Mouse (Mus musculus) liver (tissue): Measurements from ENCODE around the gene Clcn1.

ENCODE experiments used
- DNase-seq: peaks from one replicate; pipeline ENCODE4 v3.0.0-alpha.2; 2020; ENCODE audit warnings: mixed read lengths

Clcn1 gene

DNA sequence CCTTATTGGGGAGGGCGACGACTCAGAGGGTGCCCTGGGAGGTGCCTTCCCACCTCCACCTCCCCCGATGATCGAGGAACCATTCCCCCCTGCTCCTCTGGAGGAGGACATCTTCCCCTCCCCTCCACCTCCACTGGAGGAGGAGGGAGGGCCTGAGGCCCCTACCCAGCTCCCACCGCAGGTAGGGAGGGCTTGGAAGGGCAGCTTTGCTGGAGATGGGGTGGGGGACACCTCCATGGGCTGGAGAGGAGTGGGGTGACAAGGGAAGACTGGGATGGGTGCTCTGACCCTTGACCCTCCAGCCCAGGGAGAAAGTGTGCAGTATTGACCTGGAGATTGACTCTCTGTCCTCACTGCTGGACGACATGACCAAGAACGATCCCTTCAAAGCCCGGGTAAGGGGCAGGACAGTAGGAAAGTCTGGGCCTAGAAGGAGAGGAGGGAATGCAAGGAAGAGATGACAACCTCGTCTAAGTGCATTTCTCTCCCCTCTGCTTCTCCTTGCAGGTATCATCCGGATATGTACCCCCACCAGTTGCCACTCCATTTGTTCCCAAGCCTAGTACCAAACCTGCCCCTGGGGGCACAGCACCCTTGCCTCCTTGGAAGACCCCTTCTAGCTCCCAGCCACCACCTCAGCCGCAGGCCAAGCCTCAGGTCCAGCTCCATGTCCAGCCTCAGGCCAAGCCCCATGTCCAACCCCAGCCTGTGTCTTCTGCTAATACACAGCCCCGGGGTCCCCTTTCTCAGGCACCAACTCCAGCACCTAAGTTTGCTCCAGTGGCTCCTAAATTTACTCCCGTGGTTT is 64.7 kb downstream of the Clcn1 start:
- DNase-seq, result no peak

DNA sequence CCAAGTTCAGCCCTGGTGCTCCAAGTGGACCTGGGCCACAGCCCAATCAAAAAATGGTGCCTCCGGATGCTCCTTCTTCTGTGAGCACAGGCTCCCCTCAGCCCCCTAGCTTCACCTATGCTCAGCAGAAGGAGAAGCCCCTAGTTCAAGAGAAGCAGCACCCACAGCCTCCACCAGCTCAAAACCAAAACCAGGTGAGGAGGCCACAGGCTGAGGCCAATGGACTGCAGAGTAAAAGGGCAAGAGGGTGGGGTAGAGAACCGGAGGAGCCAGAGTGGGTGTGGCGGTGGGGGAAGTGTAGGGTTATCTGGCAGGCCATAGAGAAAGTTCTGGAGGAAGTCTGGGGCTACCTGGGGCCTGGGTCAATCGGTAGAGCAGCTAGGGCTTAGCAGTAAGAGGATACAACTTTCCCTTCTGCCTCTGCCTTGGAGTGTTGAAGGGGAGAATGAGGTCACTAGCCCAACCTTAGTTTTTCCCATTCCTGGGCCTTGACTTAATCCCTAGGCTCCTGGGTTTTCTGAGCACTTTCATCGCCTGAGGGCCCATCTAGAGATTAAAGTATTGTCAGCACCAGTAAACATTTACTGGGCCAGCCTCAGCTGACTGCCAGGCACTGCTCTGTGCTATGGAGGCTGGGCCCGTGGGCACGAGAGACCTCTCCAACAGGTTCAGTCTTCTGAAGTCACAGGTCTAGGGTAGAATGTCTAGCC is 65.4 kb downstream of the Clcn1 start:
- peak; percentile 59 for DNase-seq

DNA sequence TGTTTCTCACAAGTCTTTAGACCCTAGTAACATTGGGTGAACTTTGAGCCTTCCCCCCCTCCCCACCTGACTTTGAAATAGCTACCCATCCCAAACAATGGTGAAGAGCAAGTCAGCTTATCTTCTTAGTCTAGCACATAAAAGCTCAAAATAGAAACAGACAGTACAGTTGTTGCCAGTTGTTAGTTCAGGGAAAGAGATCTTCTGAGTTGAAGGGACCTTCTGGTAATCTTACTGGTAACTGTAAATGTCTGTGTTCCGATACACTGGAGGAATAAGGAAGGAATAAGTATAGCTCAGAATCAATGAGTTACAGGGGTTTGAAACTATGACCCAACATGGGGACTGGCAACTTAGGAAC is 66.0 kb downstream of the Clcn1 start:
- no peak for DNase-seq

DNA sequence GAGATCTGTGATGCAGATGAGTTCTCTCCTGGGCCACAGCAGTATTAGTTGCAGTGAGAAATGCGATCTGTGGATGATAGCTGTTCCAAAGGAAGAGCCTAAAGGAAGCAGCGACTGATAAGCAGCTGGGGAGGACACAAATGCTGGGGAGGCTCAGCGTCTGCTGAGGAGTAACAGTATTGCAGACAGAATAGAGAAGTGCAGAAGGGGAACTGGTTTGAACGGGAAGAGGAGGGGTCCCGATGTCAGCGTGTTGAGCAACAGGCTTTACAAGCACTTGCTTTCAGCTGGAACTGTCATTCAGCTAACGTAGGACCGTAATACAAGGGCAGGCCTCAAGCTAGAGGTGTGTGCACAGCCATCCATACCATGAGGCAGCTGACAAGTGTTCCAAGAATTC is 66.7 kb downstream of the Clcn1 start:
- DNase-seq, result peak; percentile 38

DNA sequence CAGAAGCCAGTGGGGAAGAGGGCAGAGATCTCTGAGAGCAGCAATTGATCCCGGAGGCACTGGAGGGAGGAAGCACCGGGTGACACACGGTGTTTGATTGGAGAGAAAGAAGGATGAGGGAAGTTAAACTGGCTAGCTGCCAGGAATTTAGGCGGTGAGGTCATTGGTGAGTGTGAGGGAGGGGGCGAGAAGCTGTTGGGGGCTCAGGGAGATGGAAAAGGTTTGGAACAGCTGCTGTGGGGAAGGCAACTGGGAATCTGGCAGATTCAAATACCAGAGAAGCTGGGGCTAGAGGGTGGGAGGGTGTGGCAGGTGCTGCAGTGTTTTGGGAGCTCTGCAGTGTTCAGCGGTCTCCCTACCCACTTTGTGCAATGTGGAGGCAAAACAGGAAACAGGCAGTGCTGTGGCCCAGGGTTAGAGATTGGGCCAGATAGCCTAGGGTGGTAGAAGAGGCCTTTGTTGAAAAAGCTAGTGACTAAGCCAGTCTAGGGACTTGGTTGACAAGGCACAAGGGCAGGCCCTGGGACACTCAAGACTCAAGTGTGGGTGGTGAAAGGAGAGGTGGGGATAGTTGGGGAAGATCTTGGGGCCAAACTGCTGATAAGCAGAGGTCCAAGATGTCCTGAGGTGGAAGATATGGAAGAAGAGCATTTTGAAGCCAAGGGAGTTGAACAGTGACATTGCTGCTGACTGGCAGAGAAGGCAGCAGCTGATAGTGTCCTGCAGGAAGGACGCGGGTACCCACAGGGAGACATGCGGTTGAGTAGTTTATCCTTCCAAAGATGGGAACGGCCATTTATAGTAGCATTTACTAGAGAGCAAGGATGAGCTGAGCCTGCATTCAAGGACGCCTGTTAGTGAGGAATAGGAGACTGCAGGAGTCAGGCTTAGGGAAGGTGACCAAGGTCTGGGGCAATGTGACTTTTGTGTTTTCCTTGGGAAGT is 67.9 kb downstream of the Clcn1 start:
- peak; percentile 29 for DNase-seq

DNA sequence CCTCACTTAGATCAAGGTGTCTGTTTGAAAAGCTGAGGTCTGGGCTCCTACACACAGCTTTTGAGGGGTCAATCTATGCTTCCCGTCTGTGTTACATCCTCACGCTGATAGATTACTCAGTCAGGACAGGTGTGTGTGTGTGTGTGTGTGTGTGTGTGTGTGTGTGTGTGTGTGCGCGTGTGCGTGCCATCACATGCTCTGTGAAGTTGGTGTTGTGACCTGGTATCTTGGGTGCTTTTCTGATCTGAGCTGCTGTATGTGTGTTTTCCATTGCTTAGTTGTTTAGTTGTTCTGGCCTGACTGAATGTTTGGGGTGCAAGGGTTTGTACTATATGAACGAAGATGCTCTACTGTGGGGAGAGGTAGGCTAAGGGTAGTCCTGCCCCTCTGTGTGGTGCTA is 68.9 kb downstream of the Clcn1 start:
- no peak for DNase-seq

DNA sequence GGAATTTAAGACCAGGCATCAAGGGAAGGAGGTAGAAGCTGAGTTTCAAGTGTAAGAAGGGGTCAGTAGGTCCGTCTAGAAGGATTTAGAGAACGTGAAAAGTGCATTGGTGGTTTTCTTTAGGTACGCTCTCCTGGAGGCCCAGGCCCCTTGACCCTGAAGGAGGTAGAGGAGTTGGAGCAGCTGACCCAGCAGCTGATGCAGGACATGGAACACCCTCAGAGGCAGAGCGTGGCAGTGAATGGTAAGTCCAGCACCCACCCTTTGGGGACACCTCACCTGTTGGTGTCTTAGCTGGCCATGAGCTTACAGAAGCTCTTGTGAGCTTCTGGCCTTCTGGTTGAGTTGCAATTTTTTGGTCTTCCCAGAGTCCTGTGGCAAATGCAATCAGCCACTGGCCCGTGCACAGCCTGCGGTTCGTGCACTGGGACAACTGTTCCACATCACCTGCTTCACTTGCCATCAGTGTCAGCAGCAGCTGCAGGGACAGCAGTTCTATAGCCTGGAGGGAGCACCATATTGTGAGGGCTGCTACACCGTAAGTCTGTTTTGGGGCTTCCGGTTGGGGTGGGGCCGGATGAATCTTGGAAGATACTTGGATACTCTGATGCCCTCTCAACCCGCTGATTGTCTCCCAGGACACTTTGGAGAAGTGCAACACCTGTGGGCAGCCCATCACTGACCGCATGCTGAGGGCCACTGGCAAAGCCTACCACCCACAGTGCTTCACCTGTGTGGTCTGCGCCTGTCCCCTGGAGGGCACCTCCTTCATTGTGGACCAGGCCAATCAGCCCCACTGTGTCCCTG is 69.5 kb downstream of the Clcn1 start:
- no peak for DNase-seq

DNA sequence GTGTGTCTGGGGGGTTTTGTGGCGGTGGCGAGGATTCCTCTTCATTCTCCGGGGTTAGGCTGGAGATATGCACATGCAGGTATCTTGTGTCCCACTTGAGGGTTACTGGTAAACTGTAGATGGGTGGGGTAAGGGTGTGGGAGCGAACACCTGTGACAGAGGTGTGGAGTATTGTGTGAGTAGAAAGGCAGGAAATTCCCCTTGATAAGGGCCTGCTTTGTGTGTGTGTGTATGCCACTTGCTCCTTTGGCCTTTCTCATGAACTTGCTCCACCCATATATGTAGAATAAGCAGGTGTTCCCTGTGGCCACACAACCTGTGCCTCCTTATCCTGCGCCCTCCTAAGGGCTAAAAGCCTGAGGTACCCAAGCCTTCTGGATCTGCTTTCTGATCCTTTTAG is 70.4 kb downstream of the Clcn1 start:
- no peak for DNase-seq

DNA sequence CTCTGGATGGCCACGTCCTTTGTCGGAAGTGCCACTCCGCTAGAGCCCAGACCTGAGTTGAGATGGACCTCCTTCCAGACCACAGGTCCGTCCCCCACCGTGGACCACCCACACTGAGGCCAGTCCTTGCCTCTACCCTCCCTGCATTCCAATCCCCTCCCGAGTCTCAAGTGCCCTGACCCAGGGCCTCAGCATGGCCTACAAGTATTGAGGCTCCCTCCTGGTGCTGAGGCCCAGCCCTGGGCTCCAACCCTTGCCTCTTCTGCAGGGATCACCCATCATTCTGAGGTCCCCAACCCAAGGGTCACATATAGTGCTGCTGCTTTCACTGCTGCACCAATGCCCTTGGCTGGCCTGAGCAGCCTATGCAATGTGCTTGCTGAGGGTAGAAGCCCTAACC is 71.4 kb downstream of the Clcn1 start:
- no peak for DNase-seq

DNA sequence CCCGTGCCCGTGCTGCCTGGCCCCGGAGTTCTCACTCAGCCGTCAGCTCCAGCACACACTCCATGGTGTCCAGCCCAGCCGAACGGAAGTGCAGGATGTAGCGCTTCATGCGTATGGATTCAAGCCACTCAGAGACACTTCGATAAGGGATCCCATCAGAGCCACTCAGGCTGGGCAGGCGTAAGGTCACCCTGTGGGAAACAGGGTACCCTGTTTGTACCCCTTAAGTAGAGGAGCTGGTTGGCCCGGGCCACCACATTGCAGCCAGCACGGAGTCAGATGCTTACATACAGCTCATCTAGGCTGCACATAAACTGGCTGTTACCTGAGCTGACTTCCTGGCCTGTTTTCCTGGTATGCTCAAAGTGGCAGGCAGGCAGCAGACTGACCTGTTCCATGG is 72.4 kb downstream of the Clcn1 start:
- no peak for DNase-seq

DNA sequence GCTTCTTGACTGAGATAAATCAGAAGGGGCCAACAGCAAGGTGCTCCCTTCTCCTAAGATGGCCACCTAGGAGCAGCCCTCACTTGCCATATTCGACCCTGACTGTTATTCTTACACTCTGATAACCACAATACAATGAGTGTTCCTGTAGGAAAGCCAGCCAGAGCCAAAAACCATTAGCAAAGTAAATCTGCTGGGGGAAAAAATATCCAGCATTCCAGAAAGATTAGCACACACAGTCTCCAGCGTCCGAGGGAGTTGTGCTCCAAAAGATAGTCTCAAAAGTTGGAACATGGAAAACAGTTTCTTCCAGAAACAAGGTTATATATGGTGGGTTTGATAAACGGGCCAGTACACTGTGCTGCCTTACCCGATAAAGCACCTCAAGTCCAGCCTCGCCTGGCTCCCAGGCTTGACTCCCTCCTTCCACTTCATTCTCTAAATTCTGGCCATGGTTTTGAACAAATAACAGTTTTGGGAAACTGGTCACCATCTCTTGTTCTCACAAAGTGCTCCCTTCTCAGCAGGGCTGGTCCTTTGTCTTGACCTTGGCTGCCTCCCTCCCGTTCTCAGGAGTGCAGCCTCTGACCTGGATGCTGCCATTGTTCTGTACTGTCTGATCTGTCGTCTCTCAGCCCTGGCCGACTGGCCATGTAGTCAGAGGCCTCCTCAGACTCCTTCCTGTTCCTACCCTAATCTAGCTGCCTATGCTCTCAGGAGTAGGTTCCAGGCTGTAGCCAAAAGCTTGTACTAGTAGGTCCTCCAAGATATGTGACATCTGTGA is 73.1 kb downstream of the Clcn1 start:
- DNase-seq, result no peak

DNA sequence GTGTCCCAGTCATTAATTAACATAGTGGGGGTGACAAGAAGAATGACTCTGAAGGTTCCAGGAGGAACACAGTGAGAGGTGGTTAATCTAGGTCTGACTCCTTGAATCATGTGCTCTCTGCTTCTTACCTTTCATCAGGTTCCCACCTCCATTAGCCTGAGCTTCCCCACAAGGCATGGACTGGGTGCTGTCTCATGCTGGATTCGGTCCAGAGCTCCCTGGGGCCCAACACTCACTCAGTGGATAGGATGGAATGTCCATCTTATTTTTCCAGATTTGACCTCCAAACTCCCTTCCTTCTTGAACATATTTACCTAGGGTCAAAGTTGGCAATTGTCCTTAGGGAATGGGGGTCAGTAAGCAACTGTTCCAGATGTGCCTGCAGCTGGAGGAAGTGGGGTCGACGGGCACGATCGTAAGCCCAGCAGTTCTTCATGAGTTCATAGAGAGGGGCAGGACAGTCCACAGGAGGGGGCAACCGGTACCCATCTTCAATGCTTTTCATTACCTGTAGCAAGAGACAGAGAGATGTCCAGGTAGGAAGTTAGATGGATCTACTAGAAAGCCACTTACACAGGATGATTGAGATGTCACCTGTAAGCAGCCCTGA is 73.9 kb downstream of the Clcn1 start:
- DNase-seq, result no peak

DNA sequence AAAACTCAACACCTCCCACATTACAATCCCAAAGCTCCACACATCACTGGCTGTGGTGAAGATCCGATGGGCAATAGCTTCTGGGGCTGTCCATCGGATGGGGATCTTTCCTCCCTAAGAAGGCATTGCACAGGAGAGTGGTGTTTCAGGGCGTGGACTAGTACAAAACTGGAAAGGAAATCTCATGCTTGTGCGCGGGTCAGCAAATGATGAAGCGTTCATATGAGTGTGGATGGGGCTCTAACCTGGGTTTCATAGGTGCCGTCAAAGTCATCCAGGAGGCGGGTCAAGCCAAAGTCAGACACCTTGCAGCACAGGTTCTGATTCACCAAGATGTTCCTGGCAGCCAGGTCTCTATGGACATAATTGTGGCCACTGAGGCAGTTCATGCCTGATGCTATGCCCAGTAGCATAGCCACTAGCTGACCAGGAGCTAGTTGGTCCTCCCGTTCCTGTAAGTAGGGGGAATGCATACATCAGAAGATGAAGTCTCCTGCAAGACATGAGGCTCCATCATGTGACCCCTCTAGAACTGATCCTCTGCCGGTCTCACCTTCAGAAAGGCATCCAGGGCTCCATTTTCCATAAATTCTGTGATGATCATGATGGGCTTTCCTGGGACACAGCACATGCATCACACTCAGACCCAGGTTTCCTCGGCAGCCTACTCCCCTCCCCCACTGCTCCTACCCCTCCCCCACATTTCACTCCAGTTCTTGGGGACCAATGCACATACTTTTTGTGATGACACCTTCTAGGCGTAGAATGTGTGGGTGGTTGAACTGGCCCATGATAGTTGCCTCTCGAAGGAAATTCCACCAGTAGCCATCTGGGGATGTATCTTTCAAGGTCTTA is 74.8 kb downstream of the Clcn1 start:
- no peak for DNase-seq

DNA sequence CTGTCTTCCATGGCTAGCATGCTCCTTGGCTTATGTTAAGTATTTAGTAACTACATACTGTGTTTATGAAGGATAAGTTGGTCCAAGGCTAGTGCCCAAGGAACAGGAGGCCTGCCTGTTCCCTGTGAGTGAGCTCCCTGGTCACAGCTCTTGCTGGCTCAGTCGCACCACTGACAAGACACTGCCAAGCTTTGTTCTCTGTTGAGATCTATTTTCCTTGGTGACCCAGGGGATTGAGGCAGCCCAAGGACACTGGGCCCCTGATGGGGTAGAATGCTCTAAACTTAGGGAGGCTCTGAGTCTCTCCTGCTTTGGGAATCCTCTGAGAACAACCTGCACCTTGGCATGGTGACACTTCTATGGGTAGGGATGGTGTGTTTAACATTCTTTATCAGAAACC is 75.6 kb downstream of the Clcn1 start:
- DNase-seq, result no peak

DNA sequence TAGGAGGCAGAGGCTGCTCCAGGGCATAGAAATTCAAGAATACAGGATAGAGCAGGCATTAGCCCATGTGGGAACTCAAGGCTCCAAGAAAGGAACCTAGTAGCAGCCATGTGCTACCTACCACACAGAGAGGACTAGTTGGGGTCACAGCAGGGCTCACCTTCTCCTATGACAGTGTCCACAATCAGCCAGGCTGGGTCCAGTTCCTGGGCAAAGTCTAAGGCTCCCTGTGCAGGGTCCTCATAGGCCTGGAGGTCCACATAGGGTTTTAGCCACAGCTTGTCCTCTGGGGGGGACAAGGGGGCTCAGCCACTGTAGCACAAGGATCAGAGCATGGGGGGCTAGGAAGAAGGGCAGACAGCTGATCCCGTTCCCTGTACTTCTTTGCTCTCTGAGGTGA is 76.0 kb downstream of the Clcn1 start:
- no peak for DNase-seq

DNA sequence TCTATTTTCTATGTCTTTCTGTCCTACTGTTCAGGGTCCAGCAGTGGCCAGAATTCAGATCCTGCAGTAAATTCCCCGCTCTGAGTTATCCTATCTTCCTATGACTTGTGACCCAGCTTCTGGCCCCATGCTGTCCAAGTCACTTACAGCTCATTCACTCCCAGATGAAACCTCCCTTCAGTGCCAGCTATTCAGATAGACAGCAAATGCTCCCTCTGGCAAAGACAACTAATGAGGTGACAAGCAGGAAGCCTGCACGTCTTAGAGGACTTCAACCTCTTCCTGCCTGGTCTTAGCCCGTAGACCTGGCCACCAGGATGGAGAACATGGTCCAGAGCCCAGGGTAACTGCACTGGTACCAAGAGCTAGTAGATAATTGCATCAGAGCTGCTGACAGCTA is 76.5 kb downstream of the Clcn1 start:
- no peak for DNase-seq

DNA sequence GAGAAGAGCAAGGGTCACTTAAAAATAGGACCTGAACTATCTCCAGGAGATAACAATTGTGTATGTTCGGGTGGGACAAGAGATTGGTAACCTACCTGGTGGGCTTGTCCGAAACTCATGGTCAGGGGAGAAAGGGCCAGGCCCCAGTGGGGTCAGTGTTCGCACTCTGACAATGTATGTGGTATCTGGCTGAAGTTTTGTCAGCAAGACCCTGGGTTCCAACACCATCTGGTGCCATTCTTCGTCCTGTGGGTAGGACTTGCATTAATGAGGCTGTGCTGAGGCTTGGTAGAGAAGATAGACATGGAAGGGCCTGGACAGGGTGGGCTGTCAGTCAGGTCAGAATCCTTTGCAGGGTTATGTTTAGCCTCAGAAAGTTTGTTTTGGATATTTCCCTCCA is 77.6 kb downstream of the Clcn1 start:
- no peak for DNase-seq

DNA sequence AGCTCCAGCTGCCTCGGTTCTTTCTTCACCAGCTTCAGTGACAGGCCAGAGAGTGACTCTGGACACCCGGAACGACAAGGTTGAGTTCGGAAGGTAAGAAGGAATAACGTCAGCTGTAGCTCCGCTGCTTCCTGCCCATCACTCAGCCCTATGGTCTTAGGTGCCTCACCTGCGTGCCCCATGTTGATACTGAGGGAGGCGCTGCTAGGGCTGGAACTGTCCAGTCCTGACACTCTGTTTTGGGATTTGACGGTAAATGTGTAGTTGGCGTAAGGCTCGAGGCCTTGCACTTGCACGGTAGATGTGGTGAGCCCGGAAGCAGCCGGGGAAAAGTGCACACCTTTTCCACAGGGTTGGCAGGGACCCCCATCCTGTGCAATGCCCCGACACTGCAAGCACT is 78.1 kb downstream of the Clcn1 start:
- DNase-seq, result no peak

DNA sequence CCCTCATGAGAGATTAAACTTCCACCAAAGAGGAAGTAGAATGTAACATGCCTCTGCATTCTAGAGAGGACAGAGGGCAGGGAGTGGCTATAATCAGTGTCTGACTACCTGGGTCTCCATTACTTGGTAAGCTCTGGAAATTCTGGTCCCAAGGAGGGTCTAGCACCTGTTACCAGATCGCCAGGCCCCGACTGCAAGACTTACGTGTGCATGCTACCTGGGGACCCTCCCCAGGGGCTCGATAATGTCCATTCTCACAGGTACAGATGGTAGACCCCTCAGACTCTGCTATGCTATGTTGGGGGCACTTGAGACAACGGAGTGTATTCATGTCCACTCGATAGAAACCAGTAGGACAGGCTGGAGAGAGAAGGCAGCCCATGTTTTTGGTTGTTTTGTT is 78.7 kb downstream of the Clcn1 start:
- no peak for DNase-seq
